Mouse (Mus musculus) bone marrow, adult 2 months (tissue): Measurements from ENCODE around the gene Gm28044. TPM values are rescaled to one million over a fixed set of nuclear protein-coding genes. Genes with fewer than 3 reads are reported as not detected.
"Not testable (repeated sequence)": the region's sequence is repeated elsewhere in the genome, so short reads cannot be mapped to it uniquely, and the experiment has no call there.

ENCODE experiments used
- H3K27ac ChIP-seq: fragments of 200-500 bp; 2 replicates; pipeline ENCODE4 v1.5.1; 2012; ENCODE audit warnings: low read depth, mild to moderate bottlenecking, control low read depth, inconsistent platforms, low read length; ENCODE audit not compliant: control insufficient read depth, poor library complexity, insufficient read depth
- H3K4me1 ChIP-seq: fragments of 200-500 bp; 2 replicates; pipeline ENCODE4 v1.6.1; 2011; ENCODE audit warnings: low read length; ENCODE audit not compliant: control insufficient read depth, insufficient read depth
- H3K4me3 ChIP-seq: fragments of 200-500 bp; replicated peaks from 2 replicates; pipeline ENCODE3; 2011; ENCODE audit warnings: mild to moderate bottlenecking, low read depth, low read length, control low read depth; ENCODE audit not compliant: control insufficient read depth
- CTCF ChIP-seq: fragments of 200-500 bp; IDR thresholded peaks from 2 replicates; pipeline ENCODE4 v1.5.1; 2011; ENCODE audit warnings: low read length, control low read depth; ENCODE audit not compliant: control insufficient read depth, insufficient read depth
- POLR2A ChIP-seq: fragments of 200-500 bp; IDR thresholded peaks from 2 replicates; pipeline ENCODE4 v1.6.1; 2011; ENCODE audit warnings: low read depth, mild to moderate bottlenecking, control low read depth, low read length, borderline replicate concordance; ENCODE audit not compliant: control insufficient read depth
- WGBS: fragments of 180-500 bp; shearing (Covaris S2); methylation state at CpG from one replicate; pipeline ENCODE4 v1.1.7; 2018; 5-methylcytosine and 5-hydroxymethylcytosine counted together
- polyA plus RNA-seq: library from polyadenylated mRNA; stranded (reverse); fragments of >200 nt; gene quantifications from 2 replicates; pipeline ENCODE4 v1.2.4, GENCODE M21; 2011; ENCODE audit warnings: low replicate concordance; ENCODE audit not compliant: missing spikeins, insufficient read depth, insufficient read length

Gm28044 gene
- polyA plus RNA-seq, 1 experiment = not detected

- no peak for TF ChIP-seq CTCF
- no peak for TF ChIP-seq POLR2A
- Histone ChIP-seq H3K4me1 (no peaks in the 10 kb centered on the region; the same call in 1 of the 2 replicates), H3K27ac (no peak overlapping the region), H3K4me3 (no peak overlapping the region)
- WGBS = 9% methylated on average over 5 of the region's 5 CpGs
These were observed 53.6 kb downstream of the Gm28044 start for GRCm38 (mm10) chr13:67306718-67307117.

GRCm38 (mm10) chr13:67305822-67306672 lies 54.3 kb downstream of the Gm28044 start, which contains the start of gene Zfp457:
Gene Zfp457, minus strand, starts transcription at chr13:67306485.
- Histone ChIP-seq H3K27ac (peak within 1 kb of the TSS; percentile 6; the same call in 1 of the 2 replicates), H3K4me1 (no peaks in the 10 kb centered on the region; the same call in 1 of the 2 replicates), H3K4me3 (peak within 1 kb of the TSS; percentile 97)
- WGBS = 4% methylated on average over 16 of the region's 16 CpGs
- TF ChIP-seq POLR2A (no peak), CTCF (no peak)

- Histone ChIP-seq H3K4me3 (no peak within 1 kb of the TSS), H3K4me1 (no peaks in the 10 kb centered on the region), H3K27ac (no peak within 1 kb of the TSS; the same call in 1 of the 2 replicates)
- 52% methylated on average over 7 of the region's 7 CpGs for WGBS
- TF ChIP-seq CTCF (no peak), POLR2A (no peak)
These were observed 82.0 kb downstream of the Gm28044 start, which contains the start of gene Zfp458 for GRCm38 (mm10) chr13:67278314-67278713. Gene Zfp458, minus strand, starts transcription at chr13:67278466.

- H3K27ac ChIP-seq = not testable (repeated sequence)
These were observed 90.8 kb downstream of the Gm28044 start for GRCm38 (mm10) chr13:67269383-67270065.

GRCm38 (mm10) chr13:67268568-67269369 lies 91.6 kb downstream of the Gm28044 start:
- TF ChIP-seq POLR2A (no peak), CTCF (no peak)
- Histone ChIP-seq H3K4me1 (no peaks in the 10 kb centered on the region), H3K4me3 (peak overlapping the region; percentile 94), H3K27ac (no peak overlapping the region)
- 8% methylated on average over 18 of the region's 18 CpGs for WGBS

More at GRCm38 (mm10) chr13:67269383-67270065, 90.8 kb downstream of the Gm28044 start:
- peak overlapping the region; percentile 94 for H3K4me3 ChIP-seq
- 23% methylated on average over 9 of the region's 9 CpGs for WGBS
- not testable (repeated sequence) for H3K4me1 ChIP-seq

Other genes with a start within 250 kb of the Gm28044 start
- 0.47 and 0.79 TPM in 2 replicates for gene Rslcan18, start 244.3 kb downstream of the Gm28044 start, polyA plus RNA-seq
- 0.57 TPM in 1 of 2 replicates, not detected in the other for gene Zfp759, start 238.9 kb downstream of the Gm28044 start, polyA plus RNA-seq
- 3.2 TPM in 1 of 2 replicates, not detected in the other for gene Rsl1, start 187.4 kb downstream of the Gm28044 start, polyA plus RNA-seq
- gene Zfp455, start 166.0 kb downstream of the Gm28044 start, polyA plus RNA-seq = 0.75 TPM in 1 of 2 replicates, not detected in the other
- gene Zfp458, start 82.1 kb downstream of the Gm28044 start, polyA plus RNA-seq = 0.70 and 0.97 TPM in 2 replicates
- gene Zfp457, start 54.1 kb downstream of the Gm28044 start, polyA plus RNA-seq = 3.0 TPM in 1 of 2 replicates, not detected in the other
- gene Zfp595, start 28.0 kb downstream of the Gm28044 start, polyA plus RNA-seq = 1.7 and 2.1 TPM in 2 replicates
- gene Zfp953, start 69 bp upstream of the Gm28044 start, polyA plus RNA-seq = 0.90 and 2.1 TPM in 2 replicates
- gene Gm28041, start 15.2 kb upstream of the Gm28044 start, polyA plus RNA-seq = not detected in 2 replicates
- 1.9 and 2.4 TPM in 2 replicates for gene Zfp456, start 15.3 kb upstream of the Gm28044 start, polyA plus RNA-seq
- 3.2 and 13.3 TPM in 2 replicates for gene Zfp429, start 39.3 kb upstream of the Gm28044 start, polyA plus RNA-seq
- 0.50 and 3.4 TPM in 2 replicates for gene Zfp459, start 60.9 kb upstream of the Gm28044 start, polyA plus RNA-seq
- gene Zfp874a, start 91.1 kb upstream of the Gm28044 start, polyA plus RNA-seq = 3.5 and 10.9 TPM in 2 replicates
- gene Zfp874b, start 123.7 kb upstream of the Gm28044 start, polyA plus RNA-seq = 4.4 and 5.8 TPM in 2 replicates
- gene Zfp58, start 140.0 kb upstream of the Gm28044 start, polyA plus RNA-seq = 1.8 and 6.7 TPM in 2 replicates
- gene Gm26965, start 165.6 kb upstream of the Gm28044 start, polyA plus RNA-seq = not detected in 2 replicates
- 6.6 and 8.2 TPM in 2 replicates for gene Zfp87, start 165.6 kb upstream of the Gm28044 start, polyA plus RNA-seq
- gene Zfp748, start 193.3 kb upstream of the Gm28044 start, polyA plus RNA-seq = 1.6 and 2.5 TPM in 2 replicates
- gene Zfp729b, start 249.2 kb upstream of the Gm28044 start, polyA plus RNA-seq = 1.7 and 4.1 TPM in 2 replicates